Mouse (Mus musculus) layer of hippocampus, postnatal 36 days (tissue): ENCODE data around the gene Rpl13. TPM values are rescaled to one million over a fixed set of nuclear protein-coding genes. Genes with fewer than 3 reads are reported as not detected.
A peak's percentile ranks its signal among the peaks of the same experiment; 100 is the strongest.
"Not testable (repeated sequence)": the region's sequence is repeated elsewhere in the genome, so short reads cannot be mapped to it uniquely, and the experiment has no call there.

Experiments
- DNase-seq, 2 experiments: peaks; one replicate each; pipeline ENCODE4 v3.0.0; 2022
- total RNA-seq, 2 experiments: library from RNA; stranded (reverse); gene quantifications; 2 replicates each; pipeline ENCODE4 v1.2.3; 2021

Rpl13 gene
- total RNA-seq: 100 to 1,000 TPM; 391 to 451 TPM

DNA sequence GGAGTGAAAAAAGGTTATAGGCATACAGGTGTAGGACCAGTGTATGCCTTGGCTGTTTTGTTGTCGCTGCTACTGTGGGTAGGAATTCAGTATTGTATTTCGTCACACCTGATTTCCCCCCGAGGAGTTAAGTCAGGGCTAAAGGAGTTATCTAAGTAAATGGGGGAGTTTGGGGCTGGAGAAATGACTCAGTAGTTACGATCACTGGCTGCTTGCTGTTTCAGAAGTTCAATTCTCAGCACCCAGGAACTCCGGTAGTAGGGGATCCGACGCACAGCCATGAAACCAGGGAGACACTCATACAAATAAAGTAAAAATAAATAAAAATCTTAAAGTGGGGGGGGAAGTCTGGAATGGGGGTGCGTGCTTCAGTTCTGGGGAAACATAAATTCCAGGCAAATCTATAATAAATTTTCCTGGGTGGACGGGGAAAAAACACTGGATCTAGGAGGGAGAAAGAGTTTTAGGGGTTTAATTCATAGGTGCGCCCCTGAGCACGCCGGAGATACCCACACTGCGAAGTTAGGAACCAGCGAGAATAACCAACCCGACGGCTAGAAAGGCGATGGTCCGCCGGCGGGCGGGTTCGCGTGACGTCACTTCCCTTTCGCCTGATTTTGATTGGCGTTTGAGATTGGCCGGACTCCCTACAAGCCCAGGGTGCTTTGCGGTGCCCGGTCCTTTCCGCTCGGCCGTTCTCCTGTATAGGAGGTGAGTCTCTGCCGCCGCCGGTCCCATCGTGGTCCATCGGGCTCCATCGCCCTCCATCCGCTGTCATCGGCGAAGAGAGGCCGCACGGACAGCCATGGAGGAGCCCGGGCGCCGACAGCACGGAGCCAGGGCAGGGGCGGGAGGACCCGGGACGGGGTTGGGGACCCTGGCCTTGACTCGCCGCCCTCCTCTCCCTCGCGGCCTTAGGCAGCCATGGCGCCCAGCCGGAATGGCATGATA, at the start of gene Rpl13:
Gene Rpl13 (plus strand): TSS at position 616 of the 951 bp plus-strand sequence.
- DNase-seq: peak; percentile 97 to 98

GRCm38 (mm10) chr8:123062721-123063120, 39.4 kb upstream of the Rpl13 start, which contains the start of gene Spg7:
TSS of gene Spg7 (plus strand) at chr8:123062942.
- DNase-seq: no peak

GRCm38 (mm10) chr8:123064072-123064471, 38.1 kb upstream of the Rpl13 start:
- DNase-seq: no peak

DNA sequence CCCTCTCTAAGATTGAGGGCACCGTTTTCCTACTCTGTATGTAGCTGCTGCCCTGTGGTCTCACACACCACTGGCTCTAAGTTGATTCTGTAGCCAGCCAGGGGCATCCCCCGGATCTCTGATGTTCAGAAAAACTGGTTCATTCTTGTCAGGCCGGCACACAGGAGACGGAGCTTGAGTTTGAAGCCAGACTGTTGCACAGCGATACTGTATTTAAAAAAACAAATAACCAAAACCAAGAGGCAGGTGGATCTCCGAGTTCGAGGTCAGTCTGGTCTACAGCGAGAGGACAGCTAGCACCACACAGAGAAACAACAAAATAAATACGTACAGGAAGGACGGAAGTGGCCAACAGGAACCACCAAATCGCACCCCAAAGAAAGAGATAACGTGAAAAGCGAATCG, 37.3 kb upstream of the Rpl13 start:
- DNase-seq: no peak

GRCm38 (mm10) chr8:123065214-123066100, 36.7 kb upstream of the Rpl13 start:
- peak; percentile 95 to 96 for DNase-seq

DNA sequence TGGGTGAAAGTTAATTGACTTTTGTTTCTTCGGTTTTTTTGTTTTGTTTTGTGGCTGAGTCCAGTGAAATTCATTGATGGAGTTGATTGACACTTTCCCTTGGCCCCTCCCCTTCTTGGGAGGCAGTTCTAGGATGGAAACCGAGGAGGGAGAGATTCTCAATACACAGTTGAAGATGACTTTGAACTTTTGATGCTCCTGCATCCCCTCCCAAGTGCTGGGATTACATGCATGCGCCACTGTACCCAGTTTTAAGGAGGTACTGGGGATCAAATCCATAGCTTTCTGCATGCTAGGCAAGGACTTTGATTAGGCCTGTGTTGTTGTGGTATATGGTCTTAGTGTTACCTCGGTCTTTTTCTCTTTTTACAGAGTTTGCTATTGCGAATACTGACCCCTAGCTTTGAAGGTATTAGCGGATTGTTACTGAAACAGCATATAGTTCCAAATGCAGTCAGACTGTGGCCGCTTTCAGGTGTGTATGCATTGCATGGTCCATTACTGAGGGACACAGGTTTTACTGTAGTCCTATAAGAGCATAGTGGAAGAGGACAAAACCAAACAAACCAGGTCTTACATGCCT, 36.0 kb upstream of the Rpl13 start:
- DNase-seq: no peak

- no peak for DNase-seq
Observed at GRCm38 (mm10) chr8:123071176-123071575, 31.0 kb upstream of the Rpl13 start.

DNA sequence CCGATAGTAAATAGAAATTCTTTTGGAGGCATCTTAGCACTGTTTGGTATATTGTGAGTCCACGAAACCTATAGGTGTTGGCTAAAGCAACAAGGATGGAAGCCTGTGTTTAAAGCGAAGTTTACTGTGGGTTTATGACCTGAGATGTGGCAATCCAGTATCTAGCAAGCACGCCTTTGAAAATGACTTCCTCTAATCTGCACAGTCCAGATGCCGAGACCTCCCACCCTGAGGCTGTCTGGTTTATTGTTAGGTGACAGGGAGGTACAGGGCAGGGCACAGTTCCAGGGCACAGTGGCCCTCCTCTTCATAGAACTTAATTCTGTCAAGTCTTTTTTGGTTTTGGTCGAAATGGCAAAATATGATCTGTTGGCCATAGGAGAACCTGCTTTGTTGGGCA, 24.9 kb upstream of the Rpl13 start:
- DNase-seq: no peak

GRCm38 (mm10) chr8:123082993-123083392, 19.2 kb upstream of the Rpl13 start:
- no peak for DNase-seq

GRCm38 (mm10) chr8:123083610-123084009, 18.5 kb upstream of the Rpl13 start:
- DNase-seq: peak; percentile 36 to 57

DNA sequence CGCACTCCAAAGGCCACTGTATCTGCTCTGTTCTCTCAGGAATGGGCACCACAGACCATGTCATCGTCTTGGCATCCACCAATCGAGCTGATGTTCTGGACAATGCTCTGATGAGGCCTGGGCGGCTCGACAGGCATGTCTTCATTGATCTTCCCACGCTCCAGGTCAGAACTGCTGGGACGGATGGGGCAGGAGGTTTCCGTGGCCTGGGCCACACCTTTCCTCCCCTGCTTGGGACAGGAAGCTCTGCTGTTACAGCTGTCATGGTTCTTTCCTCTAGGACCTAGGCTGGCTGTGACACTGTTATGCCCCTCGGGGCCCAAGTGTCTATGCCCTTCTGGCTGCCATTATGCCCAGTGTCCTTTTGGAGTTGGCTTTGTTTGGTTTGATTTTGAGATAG, 14.9 kb upstream of the Rpl13 start:
- DNase-seq: no peak

GRCm38 (mm10) chr8:123097216-123097615, 4.9 kb upstream of the Rpl13 start:
- peak in 1 of 2 experiments; percentile 23 for DNase-seq

GRCm38 (mm10) chr8:123097786-123098584, 4.2 kb upstream of the Rpl13 start:
- peak in 1 of 2 experiments; percentile 23 for DNase-seq

DNA sequence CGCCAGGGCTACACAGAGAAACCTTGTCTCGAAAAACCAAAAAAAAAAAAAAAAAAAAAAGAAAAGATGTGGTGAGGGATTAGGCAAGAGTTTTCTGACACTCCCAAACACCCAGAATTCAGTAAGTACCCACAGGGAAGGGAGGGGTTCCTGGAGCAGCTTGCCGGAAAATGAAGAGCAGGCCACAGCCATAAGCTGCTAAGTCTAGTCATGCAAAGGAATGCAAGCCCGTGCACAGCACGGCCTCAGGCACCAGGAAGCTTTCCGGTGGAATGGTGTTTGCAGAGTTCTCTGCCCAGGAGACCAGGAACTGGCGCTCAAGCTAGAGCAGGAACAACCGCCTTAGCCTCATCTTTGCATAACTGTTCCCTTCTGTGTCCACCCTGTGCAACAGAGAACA, 1.9 kb upstream of the Rpl13 start:
- no peak for DNase-seq

DNA sequence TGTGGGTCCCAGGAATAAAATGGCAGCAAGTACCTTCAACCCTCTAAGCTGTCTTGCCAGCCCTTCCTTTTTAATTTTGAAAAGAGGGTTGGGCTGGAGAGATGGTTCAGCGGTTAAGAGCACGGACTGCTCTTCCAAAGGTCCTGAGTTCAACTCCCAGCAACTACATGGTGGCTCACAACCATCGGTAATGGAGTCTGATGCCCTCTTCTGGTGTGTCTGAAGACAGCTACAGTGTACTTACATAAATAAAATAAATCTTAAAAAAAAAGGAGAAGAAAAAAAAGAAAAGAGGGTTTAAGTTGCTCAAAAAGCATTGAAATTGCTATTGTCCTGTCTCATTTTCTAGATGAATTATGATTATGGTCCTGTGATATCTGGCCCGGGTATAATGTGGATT, 906 bp upstream of the Rpl13 start:
- no peak for DNase-seq

- not testable (repeated sequence) for DNase-seq
Observed at GRCm38 (mm10) chr8:123102855-123103254, 705 bp downstream of the Rpl13 start.

DNA sequence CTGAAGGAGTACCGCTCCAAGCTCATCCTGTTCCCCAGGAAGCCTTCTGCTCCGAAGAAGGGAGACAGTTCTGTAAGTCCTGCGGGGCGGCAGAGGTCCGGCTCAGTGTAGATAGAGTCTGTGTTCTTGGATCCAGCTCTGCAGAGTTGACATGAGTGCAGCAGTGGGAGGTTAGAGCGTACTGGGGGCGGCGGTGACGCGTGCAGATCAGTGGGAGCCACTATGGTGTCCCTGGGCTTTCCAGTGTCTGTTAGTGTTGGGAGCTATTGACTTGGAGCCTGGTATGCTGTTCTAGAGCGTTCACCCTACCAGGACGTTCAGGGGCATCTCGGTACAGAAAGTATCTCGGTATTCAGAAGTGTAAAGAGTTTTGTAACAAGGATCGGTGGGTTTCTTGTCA, 1.1 kb downstream of the Rpl13 start:
- no peak for DNase-seq

DNA sequence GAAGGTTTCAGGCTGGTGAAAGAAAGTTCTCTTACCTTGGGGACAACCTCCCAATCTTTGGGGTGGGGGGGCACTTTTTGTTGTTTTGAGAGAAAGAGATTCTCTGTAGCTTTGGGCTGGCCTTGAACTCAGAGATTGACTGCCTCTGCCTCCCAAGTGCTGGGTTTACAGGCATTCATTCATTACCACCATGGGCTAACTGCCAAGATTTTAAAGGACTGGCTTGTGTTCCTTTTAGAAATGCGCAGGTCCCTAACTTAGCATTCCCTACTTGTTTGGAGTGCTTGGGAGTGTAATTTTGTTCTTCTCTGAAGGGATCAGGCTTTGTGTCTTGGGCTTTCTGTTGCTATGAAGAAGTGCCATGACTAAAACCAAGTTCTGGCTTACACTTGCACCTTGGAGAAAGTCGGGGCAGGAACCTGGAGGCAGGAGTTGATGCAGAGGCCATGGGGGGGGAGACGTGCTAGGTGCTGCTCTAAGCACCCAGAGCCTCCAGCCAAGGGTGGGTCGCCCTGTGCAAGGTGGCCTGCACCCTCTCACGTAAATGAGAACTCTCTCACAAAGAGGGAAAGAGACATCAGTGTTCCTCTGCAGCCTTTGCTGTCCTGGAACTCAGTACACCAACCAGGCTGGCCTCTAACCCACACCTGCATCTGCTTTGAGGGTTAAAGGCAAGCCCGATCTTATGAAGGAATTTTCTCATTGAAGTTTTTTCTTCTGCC, 2.1 kb downstream of the Rpl13 start:
- no peak for DNase-seq

DNA sequence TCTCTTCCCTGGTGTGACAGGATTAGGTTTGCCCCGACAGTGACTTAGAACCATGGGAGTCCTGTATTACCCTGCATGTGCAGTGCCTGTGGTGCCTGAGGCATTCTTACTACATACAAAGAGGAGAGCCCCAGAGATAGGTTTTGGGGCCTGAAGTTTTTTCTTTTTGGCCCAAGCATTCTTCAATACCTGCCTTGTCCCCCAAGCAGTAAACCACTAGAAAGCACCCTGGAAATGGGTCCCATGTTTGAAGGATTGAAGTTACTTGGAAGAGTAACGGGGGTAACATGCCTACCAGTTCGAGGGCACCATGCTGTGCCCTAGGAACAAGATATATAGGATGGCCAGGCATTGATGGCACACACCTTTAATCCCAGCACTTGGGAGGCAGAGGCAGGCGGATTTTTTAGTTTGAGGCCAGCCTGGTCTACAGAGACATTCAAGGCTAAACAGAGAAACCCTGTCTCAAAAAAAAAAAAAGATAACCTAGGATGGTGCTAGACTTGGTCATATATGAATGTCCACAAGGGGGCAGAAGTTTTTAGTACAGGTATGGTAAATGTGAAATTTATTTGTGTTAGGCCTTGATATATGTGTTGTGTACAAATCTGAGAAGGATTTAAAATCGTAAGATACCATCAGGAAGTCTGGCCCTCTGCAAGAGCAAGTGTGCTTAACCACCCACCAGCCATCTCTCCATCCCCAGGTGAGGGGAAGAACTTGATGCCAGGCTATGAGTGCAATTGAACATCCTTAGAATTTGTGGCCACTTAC, 3.6 kb downstream of the Rpl13 start:
- no peak for DNase-seq

DNA sequence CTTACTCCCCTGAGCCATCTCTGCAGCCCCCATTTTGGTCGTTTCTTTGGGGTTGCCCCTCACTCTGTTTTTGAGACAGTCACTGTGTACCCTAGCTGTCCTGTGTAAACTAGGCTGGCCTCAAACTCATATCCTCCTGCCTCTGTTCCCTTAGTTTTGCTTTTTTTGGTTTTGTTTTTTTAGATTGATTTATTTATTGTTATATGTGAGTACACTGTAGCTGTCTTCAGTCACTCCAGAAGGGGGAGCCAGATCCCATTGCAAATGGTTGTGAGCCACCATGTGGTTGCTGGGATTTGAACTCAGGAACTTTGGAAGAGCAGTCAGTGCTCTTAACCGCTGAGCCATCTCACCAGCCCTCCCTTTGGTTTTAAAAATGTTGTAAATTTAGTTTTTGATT, 4.4 kb downstream of the Rpl13 start:
- DNase-seq: no peak
